Mouse (Mus musculus) hindbrain, embryonic 16.5 days (tissue): Measurements from ENCODE around the gene Taf1d. TPM values are rescaled to one million over a fixed set of nuclear protein-coding genes. Genes with fewer than 3 reads are reported as not detected.

Source experiments
- ATAC-seq: fragments of 200-750 bp; cut with Nextera tagmentation; 2 replicates; pipeline ENCODE4 v1.8.0; 2017; ENCODE audit warnings: moderate TSS enrichment, moderate library complexity
- H3K27ac ChIP-seq: fragments of 300-500 bp; sonication (generic); 2 replicates; pipeline ENCODE4 v1.5.1; 2014; ENCODE audit warnings: low read depth, mild to moderate bottlenecking, control low read depth, low read length, moderate library complexity
- H3K27me3 ChIP-seq: fragments of 300-500 bp; sonication (generic); replicated peaks from 2 replicates; pipeline ENCODE4 v1.6.1; 2014; ENCODE audit warnings: low read length; ENCODE audit not compliant: control insufficient read depth, insufficient read depth
- H3K36me3 ChIP-seq: fragments of 300-500 bp; sonication (generic); 2 replicates; pipeline ENCODE4 v1.6.1; 2014; ENCODE audit warnings: mild to moderate bottlenecking, low read length, moderate library complexity, mixed read lengths; ENCODE audit not compliant: control insufficient read depth, insufficient read depth
- H3K4me1 ChIP-seq: fragments of 300-500 bp; sonication (generic); 2 replicates; pipeline ENCODE4 v1.6.1; 2014; ENCODE audit warnings: low read depth, low read length; ENCODE audit not compliant: control insufficient read depth, insufficient read depth
- H3K4me2 ChIP-seq: fragments of 300-500 bp; sonication (generic); 2 replicates; pipeline ENCODE4 v1.6.1; 2014; ENCODE audit warnings: mild to moderate bottlenecking, low read length, control low read depth, moderate library complexity
- H3K4me3 ChIP-seq: fragments of 300-500 bp; sonication (generic); 2 replicates; pipeline ENCODE4 v1.5.1; 2014; ENCODE audit warnings: mild to moderate bottlenecking, low read length, control low read depth, moderate library complexity
- H3K9ac ChIP-seq: fragments of 300-500 bp; sonication (generic); 2 replicates; pipeline ENCODE4 v1.6.1; 2014; ENCODE audit warnings: low read depth, mild to moderate bottlenecking, control low read depth, low read length, moderate library complexity
- H3K9me3 ChIP-seq: fragments of 300-500 bp; sonication (generic); 2 replicates; pipeline ENCODE4 v1.6.1; 2014; ENCODE audit warnings: mild to moderate bottlenecking, low read length, moderate library complexity; ENCODE audit not compliant: control insufficient read depth
- WGBS: fragments of 180-500 bp; shearing (Covaris S2); extraction: QIAGEN DNeasy Blood & Tissue Kit; methylation state at CpG from one replicate; pipeline ENCODE4 v1.1.7; 2014; 5-methylcytosine and 5-hydroxymethylcytosine counted together
- polyA plus RNA-seq: library from polyadenylated mRNA; unstranded; fragments of >200 nt; fragmentation: Nextera tagmentation; extraction: Ambion mirVana; gene quantifications from 2 replicates; pipeline ENCODE4 v1.2.1, GENCODE M21; 2015

Taf1d gene
- 36.4 and 40.4 TPM in 2 replicates for polyA plus RNA-seq

- H3K27me3 ChIP-seq = no peaks in the 10 kb centered on the region
- peak within 1 kb of the TSS; percentile 91 for H3K4me3 ChIP-seq
- peak within 1 kb of the TSS; percentile 96 for H3K9ac ChIP-seq
- ATAC-seq = peak; percentile 99
- 16% methylated on average over 38 of the region's 45 CpGs for WGBS
- no peaks in the 10 kb centered on the region for H3K9me3 ChIP-seq
- peaks cover 13% of the 10 kb centered on the region; the same call in 1 of the 2 replicates for H3K36me3 ChIP-seq
- peaks cover 22% of the 10 kb centered on the region for H3K4me1 ChIP-seq
- H3K4me2 ChIP-seq = peak within 1 kb of the TSS; percentile 63
- H3K27ac ChIP-seq = peak within 1 kb of the TSS; percentile 92
Observed at GRCm38 (mm10) chr9:15305503-15306397, at the start of gene Taf1d. Taf1d (plus strand) TSS chr9:15306214.

GRCm38 (mm10) chr9:15256214-15256613 lies 49.8 kb upstream of the Taf1d start:
- no peak overlapping the region for H3K9ac ChIP-seq
- H3K4me3 ChIP-seq = no peak overlapping the region
- H3K9me3 ChIP-seq = no peaks in the 10 kb centered on the region
- H3K36me3 ChIP-seq = peaks cover 10% of the 10 kb centered on the region
- H3K27ac ChIP-seq = no peak overlapping the region
- WGBS = 73% methylated on average over 3 of the region's 3 CpGs
- no peak for ATAC-seq
- H3K4me1 ChIP-seq = no peaks in the 10 kb centered on the region
- H3K27me3 ChIP-seq = no peaks in the 10 kb centered on the region
- H3K4me2 ChIP-seq = no peak overlapping the region

GRCm38 (mm10) chr9:15261980-15262379 lies 44.0 kb upstream of the Taf1d start:
- no peak for ATAC-seq
- Histone ChIP-seq H3K4me2 (no peak overlapping the region), H3K4me3 (no peak overlapping the region), H3K36me3 (peaks cover 52% of the 10 kb centered on the region), H3K27ac (no peak overlapping the region), H3K4me1 (no peaks in the 10 kb centered on the region), H3K9ac (no peak overlapping the region), H3K27me3 (no peaks in the 10 kb centered on the region), H3K9me3 (no peaks in the 10 kb centered on the region)
- WGBS = 91% methylated on average over 8 of the region's 8 CpGs

GRCm38 (mm10) chr9:15263487-15263886 lies 42.5 kb upstream of the Taf1d start:
- no peak for ATAC-seq
- H3K36me3 ChIP-seq = peaks cover 59% of the 10 kb centered on the region
- H3K4me2 ChIP-seq = no peak overlapping the region
- no peaks in the 10 kb centered on the region for H3K27me3 ChIP-seq
- H3K27ac ChIP-seq = no peak overlapping the region
- H3K9me3 ChIP-seq = no peaks in the 10 kb centered on the region
- H3K4me3 ChIP-seq = no peak overlapping the region
- H3K9ac ChIP-seq = no peak overlapping the region
- H3K4me1 ChIP-seq = no peaks in the 10 kb centered on the region
- 97% methylated on average over 10 of the region's 10 CpGs for WGBS

- Histone ChIP-seq H3K27me3 (no peaks in the 10 kb centered on the region), H3K27ac (no peak overlapping the region), H3K9me3 (no peaks in the 10 kb centered on the region), H3K4me2 (no peak overlapping the region), H3K9ac (no peak overlapping the region), H3K4me1 (peaks cover 14% of the 10 kb centered on the region), H3K36me3 (peaks cover 54% of the 10 kb centered on the region), H3K4me3 (no peak overlapping the region)
- WGBS = 100% methylated on average over 2 of the region's 2 CpGs
- no peak for ATAC-seq
Observed at GRCm38 (mm10) chr9:15273981-15274380, 32.0 kb upstream of the Taf1d start.

- Histone ChIP-seq H3K36me3 (peaks cover 35% of the 10 kb centered on the region), H3K9ac (no peak overlapping the region), H3K27me3 (no peaks in the 10 kb centered on the region), H3K4me3 (no peak overlapping the region), H3K4me2 (no peak overlapping the region), H3K27ac (no peak overlapping the region), H3K4me1 (peaks cover 23% of the 10 kb centered on the region), H3K9me3 (no peaks in the 10 kb centered on the region)
- 94% methylated on average over 4 of the region's 4 CpGs for WGBS
- ATAC-seq = no peak
Observed at GRCm38 (mm10) chr9:15276855-15277254, 29.2 kb upstream of the Taf1d start.

- H3K9me3 ChIP-seq = no peaks in the 10 kb centered on the region
- no peak overlapping the region for H3K27ac ChIP-seq
- ATAC-seq = no peak
- no peak overlapping the region for H3K4me2 ChIP-seq
- peaks cover 23% of the 10 kb centered on the region for H3K4me1 ChIP-seq
- H3K27me3 ChIP-seq = no peaks in the 10 kb centered on the region
- H3K36me3 ChIP-seq = peaks cover 21% of the 10 kb centered on the region
- no peak overlapping the region for H3K4me3 ChIP-seq
- 94% methylated on average over 3 of the region's 3 CpGs for WGBS
- H3K9ac ChIP-seq = no peak overlapping the region
Observed at GRCm38 (mm10) chr9:15278343-15278742, 27.7 kb upstream of the Taf1d start.

- Histone ChIP-seq H3K9ac (peak overlapping the region; percentile 89), H3K36me3 (peaks cover 16% of the 10 kb centered on the region), H3K27me3 (no peaks in the 10 kb centered on the region), H3K9me3 (no peaks in the 10 kb centered on the region), H3K4me1 (peaks cover 23% of the 10 kb centered on the region), H3K27ac (peak overlapping the region; percentile 85), H3K4me2 (peak overlapping the region; percentile 55), H3K4me3 (peak overlapping the region; percentile 73)
- no peak for ATAC-seq
- WGBS = 9% methylated on average over 19 of the region's 19 CpGs
Observed at GRCm38 (mm10) chr9:15279139-15279648, 26.8 kb upstream of the Taf1d start.

GRCm38 (mm10) chr9:15279649-15280490 lies 26.1 kb upstream of the Taf1d start, which contains the start of gene Med17:
Med17 (minus strand) TSS chr9:15279931.
- no peaks in the 10 kb centered on the region for H3K27me3 ChIP-seq
- 1% methylated on average over 57 of the region's 57 CpGs for WGBS

More at GRCm38 (mm10) chr9:15279649-15280490, 26.1 kb upstream of the Taf1d start, which contains the start of gene Med17:
- peak within 1 kb of the TSS; percentile 89 for H3K9ac ChIP-seq
- peaks cover 23% of the 10 kb centered on the region for H3K4me1 ChIP-seq
- peak; percentile 99 for ATAC-seq
- H3K27ac ChIP-seq = peak within 1 kb of the TSS; percentile 85
- peaks cover 11% of the 10 kb centered on the region for H3K36me3 ChIP-seq
- H3K4me3 ChIP-seq = peak within 1 kb of the TSS; percentile 73
- H3K4me2 ChIP-seq = peak within 1 kb of the TSS; percentile 67
- no peaks in the 10 kb centered on the region for H3K9me3 ChIP-seq
